Mouse (Mus musculus) hindbrain, embryonic 11.5 days (tissue): ENCODE measurements around the gene Taok1. TPM values are rescaled to one million over a fixed set of nuclear protein-coding genes. Genes with fewer than 3 reads are reported as not detected.

Experiments used
- ATAC-seq: fragments of 200-750 bp; cut with Nextera tagmentation; 2 replicates; pipeline ENCODE4 v1.8.0; 2017; ENCODE audit warnings: mild to moderate bottlenecking, moderate TSS enrichment, moderate library complexity; ENCODE audit not compliant: low FRiP score
- DNase-seq: peaks from one replicate; pipeline ENCODE4 v3.0.0-alpha.2; 2015; ENCODE audit warnings: low spot score
- H3K27ac ChIP-seq: fragments of 300-500 bp; sonication (generic); 2 replicates; pipeline ENCODE4 v1.5.1; 2014; ENCODE audit warnings: mild to moderate bottlenecking, low read depth, low read length
- H3K27me3 ChIP-seq: fragments of 300-500 bp; sonication (generic); 2 replicates; pipeline ENCODE4 v1.6.1; 2014; ENCODE audit warnings: mild to moderate bottlenecking, low read length, moderate library complexity, mixed read lengths; ENCODE audit not compliant: control insufficient read depth, insufficient read depth
- H3K36me3 ChIP-seq: fragments of 300-500 bp; sonication (generic); 2 replicates; pipeline ENCODE4 v1.6.1; 2014; ENCODE audit warnings: mild to moderate bottlenecking, low read length, moderate library complexity, mixed read lengths; ENCODE audit not compliant: control insufficient read depth, insufficient read depth
- H3K4me1 ChIP-seq: fragments of 300-500 bp; sonication (generic); replicated peaks from 2 replicates; pipeline ENCODE4 v1.6.1; 2014; ENCODE audit warnings: low read length, mixed read lengths; ENCODE audit not compliant: control insufficient read depth, insufficient read depth
- H3K4me2 ChIP-seq: fragments of 300-500 bp; sonication (generic); replicated peaks from 2 replicates; pipeline ENCODE4 v1.6.1; 2014; ENCODE audit warnings: mild to moderate bottlenecking, low read depth, low read length
- H3K4me3 ChIP-seq: fragments of 300-500 bp; sonication (generic); 2 replicates; pipeline ENCODE4 v1.5.1; 2014; ENCODE audit warnings: low read depth, low read length
- H3K9ac ChIP-seq: fragments of 300-500 bp; sonication (generic); 2 replicates; pipeline ENCODE4 v1.6.1; 2014; ENCODE audit warnings: low read depth, low read length
- H3K9me3 ChIP-seq: fragments of 300-500 bp; sonication (generic); 2 replicates; pipeline ENCODE4 v1.6.1; 2016; ENCODE audit warnings: low read length; ENCODE audit not compliant: control insufficient read depth
- WGBS: fragments of 180-500 bp; shearing (Covaris S2); extraction: QIAGEN DNeasy Blood & Tissue Kit; methylation state at CpG from one replicate; pipeline ENCODE4 v1.1.7; 2014; 5-methylcytosine and 5-hydroxymethylcytosine counted together
- polyA plus RNA-seq: library from polyadenylated mRNA; unstranded; fragments of >200 nt; fragmentation: Nextera tagmentation; extraction: Ambion mirVana; gene quantifications from 2 replicates; pipeline ENCODE4 v1.2.1, GENCODE M21; 2014

Gene Taok1
- polyA plus RNA-seq, 1 experiment from 2014 or later = 26.3 TPM

- 6% methylated on average over 6 of the region's 6 CpGs for WGBS
- peak overlapping the region; percentile 96 for H3K9ac ChIP-seq
- no peak overlapping the region for H3K27ac ChIP-seq
- ATAC-seq = no peak; the same call in 1 of the 2 replicates
- no peaks in the 10 kb centered on the region for H3K9me3 ChIP-seq
- H3K36me3 ChIP-seq = no peaks in the 10 kb centered on the region
- H3K27me3 ChIP-seq = no peaks in the 10 kb centered on the region
- DNase-seq = no peak
- H3K4me3 ChIP-seq = peak overlapping the region; percentile 99
- H3K4me1 ChIP-seq = no peaks in the 10 kb centered on the region
- peak overlapping the region; percentile 56 for H3K4me2 ChIP-seq
Measured at GRCm38 (mm10) chr11:77606469-77606834, 1.2 kb downstream of the Taok1 start.

- Histone ChIP-seq H3K36me3 (no peaks in the 10 kb centered on the region), H3K4me1 (no peaks in the 10 kb centered on the region), H3K9me3 (no peaks in the 10 kb centered on the region), H3K9ac (no peak overlapping the region), H3K4me2 (no peak overlapping the region), H3K27ac (no peak overlapping the region), H3K27me3 (no peaks in the 10 kb centered on the region), H3K4me3 (no peak overlapping the region)
- DNase-seq = no peak
- no peak for ATAC-seq
Measured at GRCm38 (mm10) chr11:77597266-77597665, 10.3 kb downstream of the Taok1 start.

- 81% methylated on average over 2 of the region's 2 CpGs for WGBS
- Histone ChIP-seq H3K9ac (no peak overlapping the region), H3K36me3 (no peaks in the 10 kb centered on the region), H3K4me3 (no peak overlapping the region), H3K4me2 (no peak overlapping the region), H3K27me3 (no peaks in the 10 kb centered on the region), H3K27ac (no peak overlapping the region), H3K9me3 (no peaks in the 10 kb centered on the region), H3K4me1 (no peaks in the 10 kb centered on the region)
- DNase-seq = no peak
- no peak for ATAC-seq
Measured at GRCm38 (mm10) chr11:77591388-77591787, 16.2 kb downstream of the Taok1 start.

- WGBS = 97% methylated on average over 2 of the region's 2 CpGs
- DNase-seq (no peak), ATAC-seq (no peak)
- H3K4me1 ChIP-seq = no peaks in the 10 kb centered on the region
- no peaks in the 10 kb centered on the region for H3K27me3 ChIP-seq
- no peaks in the 10 kb centered on the region for H3K36me3 ChIP-seq
- H3K4me2 ChIP-seq = no peak overlapping the region
- H3K4me3 ChIP-seq = no peak overlapping the region
- no peak overlapping the region for H3K9ac ChIP-seq
- no peaks in the 10 kb centered on the region for H3K9me3 ChIP-seq
- no peak overlapping the region for H3K27ac ChIP-seq
Measured at GRCm38 (mm10) chr11:77590801-77591200, 16.8 kb downstream of the Taok1 start.

GRCm38 (mm10) chr11:77585201-77585600, 22.4 kb downstream of the Taok1 start:
- no peaks in the 10 kb centered on the region for H3K4me1 ChIP-seq
- ATAC-seq = no peak

GRCm38 (mm10) chr11:77545261-77545660, 62.4 kb downstream of the Taok1 start:
- WGBS = 94% methylated on average over 7 of the region's 7 CpGs
- H3K36me3 ChIP-seq = peaks cover 6% of the 10 kb centered on the region; the same call in 1 of the 2 replicates

More at GRCm38 (mm10) chr11:77585201-77585600, 22.4 kb downstream of the Taok1 start:
- no peak overlapping the region for H3K4me3 ChIP-seq
- H3K4me2 ChIP-seq = no peak overlapping the region
- no peak for DNase-seq
- no peak overlapping the region for H3K9ac ChIP-seq
- 89% methylated on average over 3 of the region's 3 CpGs for WGBS
- H3K9me3 ChIP-seq = no peaks in the 10 kb centered on the region
- no peaks in the 10 kb centered on the region for H3K27me3 ChIP-seq
- H3K36me3 ChIP-seq = no peaks in the 10 kb centered on the region
- H3K27ac ChIP-seq = no peak overlapping the region

GRCm38 (mm10) chr11:77532202-77532846, 75.3 kb downstream of the Taok1 start:
- H3K9me3 ChIP-seq = no peaks in the 10 kb centered on the region
- DNase-seq = no peak
- H3K4me1 ChIP-seq = no peaks in the 10 kb centered on the region
- no peaks in the 10 kb centered on the region for H3K27me3 ChIP-seq
- WGBS = 93% methylated on average over 4 of the region's 4 CpGs
- no peak overlapping the region for H3K4me3 ChIP-seq
- H3K36me3 ChIP-seq = no peaks in the 10 kb centered on the region
- H3K27ac ChIP-seq = no peak overlapping the region
- ATAC-seq = no peak
- H3K4me2 ChIP-seq = no peak overlapping the region
- H3K9ac ChIP-seq = no peak overlapping the region

More at GRCm38 (mm10) chr11:77545261-77545660, 62.4 kb downstream of the Taok1 start:
- Histone ChIP-seq H3K4me1 (no peaks in the 10 kb centered on the region), H3K27me3 (no peaks in the 10 kb centered on the region), H3K9me3 (no peaks in the 10 kb centered on the region), H3K9ac (no peak overlapping the region), H3K4me2 (no peak overlapping the region), H3K4me3 (no peak overlapping the region), H3K27ac (no peak overlapping the region)
- DNase-seq (no peak), ATAC-seq (no peak)

GRCm38 (mm10) chr11:77530862-77531261, 76.8 kb downstream of the Taok1 start:
- no peak overlapping the region for H3K9ac ChIP-seq
- no peaks in the 10 kb centered on the region for H3K36me3 ChIP-seq
- no peak overlapping the region for H3K4me2 ChIP-seq
- no peaks in the 10 kb centered on the region for H3K9me3 ChIP-seq
- H3K4me3 ChIP-seq = no peak overlapping the region
- DNase-seq = no peak
- WGBS = 95% methylated on average over 2 of the region's 2 CpGs
- no peaks in the 10 kb centered on the region for H3K4me1 ChIP-seq
- H3K27me3 ChIP-seq = no peaks in the 10 kb centered on the region
- ATAC-seq = no peak
- no peak overlapping the region for H3K27ac ChIP-seq

- H3K36me3 ChIP-seq = no peaks in the 10 kb centered on the region
- no peak overlapping the region for H3K9ac ChIP-seq
- no peaks in the 10 kb centered on the region for H3K4me1 ChIP-seq
- no peak overlapping the region for H3K4me2 ChIP-seq
- H3K27ac ChIP-seq = no peak overlapping the region
- no peak for DNase-seq
- H3K9me3 ChIP-seq = no peaks in the 10 kb centered on the region
- 88% methylated on average over 3 of the region's 3 CpGs for WGBS
- H3K27me3 ChIP-seq = no peaks in the 10 kb centered on the region
- no peak for ATAC-seq
- no peak overlapping the region for H3K4me3 ChIP-seq
Measured at GRCm38 (mm10) chr11:77529644-77530043, 78.0 kb downstream of the Taok1 start.
